Mouse (Mus musculus) testis, adult 2 months (tissue): ENCODE measurements around the gene Senp7. TPM values are rescaled to one million over a fixed set of nuclear protein-coding genes. Genes with fewer than 3 reads are reported as not detected.
"Not testable (repeated sequence)": the region's sequence is repeated elsewhere in the genome, so short reads cannot be mapped to it uniquely, and the experiment has no call there.

Experiments
- H3K27ac ChIP-seq: fragments of 200-500 bp; 2 replicates; pipeline ENCODE4 v1.5.1; 2012; ENCODE audit warnings: low read depth, low read length; ENCODE audit not compliant: control insufficient read depth, insufficient read depth
- H3K27me3 ChIP-seq: fragments of 200-500 bp; 2 replicates; pipeline ENCODE4 v1.6.1; 2012; ENCODE audit warnings: mild to moderate bottlenecking, low read length, moderate library complexity; ENCODE audit not compliant: control insufficient read depth, insufficient read depth
- H3K36me3 ChIP-seq: fragments of 200-500 bp; 2 replicates; pipeline ENCODE4 v1.6.1; 2012; ENCODE audit warnings: mild to moderate bottlenecking, low read length; ENCODE audit not compliant: control insufficient read depth, insufficient read depth
- H3K4me1 ChIP-seq: fragments of 200-500 bp; 2 replicates; pipeline ENCODE4 v1.6.1; 2012; ENCODE audit warnings: low read length; ENCODE audit not compliant: control insufficient read depth, insufficient read depth
- H3K4me3 ChIP-seq: fragments of 200-500 bp; 2 replicates; pipeline ENCODE4 v1.5.1; 2012; ENCODE audit warnings: low read depth, mild to moderate bottlenecking, low read length, moderate library complexity, mixed read lengths; ENCODE audit not compliant: control insufficient read depth
- CTCF ChIP-seq: fragments of 200-500 bp; IDR thresholded peaks from 2 replicates; pipeline ENCODE4 v1.5.1; 2012; ENCODE audit warnings: low read depth, mild to moderate bottlenecking, inconsistent platforms, low read length, moderate library complexity; ENCODE audit not compliant: control insufficient read depth, insufficient read depth, insufficient replicate concordance
- POLR2A ChIP-seq: fragments of 200-500 bp; IDR thresholded peaks from 2 replicates; pipeline ENCODE4 v1.6.1; 2012; ENCODE audit warnings: low read depth, mild to moderate bottlenecking, inconsistent platforms, low read length, moderate library complexity; ENCODE audit not compliant: control insufficient read depth
- polyA plus RNA-seq: library from polyadenylated mRNA; depleted of rRNA; stranded (reverse); fragments of >200 nt; gene quantifications from 2 replicates; pipeline ENCODE4 v1.2.3, GENCODE M21; 2012

Gene Senp7
- polyA plus RNA-seq, 1 experiment, result 2.7 TPM

DNA sequence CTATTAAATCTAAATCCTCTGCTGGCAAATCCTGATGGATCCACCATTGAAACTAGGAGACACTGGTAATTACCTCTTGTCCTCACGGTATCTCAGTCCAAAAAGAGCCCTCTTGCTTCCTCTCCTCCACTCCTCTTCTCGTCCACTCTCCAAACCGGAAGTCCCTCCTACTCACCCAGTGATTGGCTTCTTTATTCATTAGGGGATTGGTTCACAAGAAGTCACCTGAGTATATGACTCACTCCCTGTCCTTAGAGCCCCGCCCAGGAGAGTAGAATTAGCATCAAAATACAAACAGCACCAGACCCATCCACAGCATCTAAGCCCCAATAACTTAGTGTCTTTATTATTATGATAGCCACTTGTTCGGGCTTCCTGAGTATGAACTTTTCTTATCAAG is 68.0 kb downstream of the Senp7 start:
- H3K27ac ChIP-seq, result no peak overlapping the region
- H3K27me3 ChIP-seq, result no peaks in the 10 kb centered on the region
- no peaks in the 10 kb centered on the region for H3K4me1 ChIP-seq
- TF ChIP-seq POLR2A, result no peak
- no peak for TF ChIP-seq CTCF
- H3K4me3 ChIP-seq, result no peak overlapping the region
- no peaks in the 10 kb centered on the region; the same call in 1 of the 2 replicates for H3K36me3 ChIP-seq

DNA sequence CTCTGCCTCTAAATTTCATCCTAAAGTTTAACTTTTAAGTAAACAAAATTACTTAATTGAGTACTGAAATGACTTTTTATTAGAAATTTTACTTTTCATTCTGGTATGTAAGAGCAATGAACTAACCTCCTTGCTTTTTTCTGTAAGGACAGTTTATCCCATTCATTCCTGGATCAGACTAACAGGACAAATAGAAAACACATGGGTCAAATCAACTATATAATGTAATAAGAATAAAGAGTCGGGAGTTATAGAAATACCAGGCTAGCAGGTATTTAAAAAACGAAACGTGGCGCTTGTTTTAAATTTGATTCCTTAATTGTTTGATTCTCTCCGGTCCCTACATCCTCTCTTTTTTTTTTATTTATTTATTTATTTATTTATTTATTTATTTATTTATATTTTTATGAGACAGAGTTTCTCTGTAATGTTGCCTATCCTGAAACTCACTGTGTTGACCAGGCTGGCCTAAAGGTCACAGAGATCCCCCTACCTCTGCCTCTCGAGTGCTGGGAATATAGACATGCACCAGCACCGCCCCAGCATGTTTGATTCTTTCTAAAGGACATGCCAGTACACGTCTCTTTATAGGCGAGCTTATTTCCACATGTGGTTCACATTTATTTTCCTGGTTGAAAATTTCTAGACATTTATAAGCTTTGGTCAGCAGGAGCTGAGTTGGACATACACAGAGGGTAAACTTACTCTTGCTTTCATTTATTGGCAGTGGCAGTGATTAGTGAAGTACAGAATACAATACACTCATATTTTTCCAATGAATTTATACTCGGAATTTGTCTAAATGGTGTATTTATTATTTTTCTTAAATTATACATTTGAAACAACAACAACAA is 69.4 kb downstream of the Senp7 start:
- H3K4me1 ChIP-seq, result no peaks in the 10 kb centered on the region
- no peak for TF ChIP-seq CTCF
- no peak for TF ChIP-seq POLR2A
- H3K4me3 ChIP-seq, result no peak overlapping the region
- H3K27ac ChIP-seq, result no peak overlapping the region
- no peaks in the 10 kb centered on the region for H3K27me3 ChIP-seq
- no peaks in the 10 kb centered on the region; the same call in 1 of the 2 replicates for H3K36me3 ChIP-seq

DNA sequence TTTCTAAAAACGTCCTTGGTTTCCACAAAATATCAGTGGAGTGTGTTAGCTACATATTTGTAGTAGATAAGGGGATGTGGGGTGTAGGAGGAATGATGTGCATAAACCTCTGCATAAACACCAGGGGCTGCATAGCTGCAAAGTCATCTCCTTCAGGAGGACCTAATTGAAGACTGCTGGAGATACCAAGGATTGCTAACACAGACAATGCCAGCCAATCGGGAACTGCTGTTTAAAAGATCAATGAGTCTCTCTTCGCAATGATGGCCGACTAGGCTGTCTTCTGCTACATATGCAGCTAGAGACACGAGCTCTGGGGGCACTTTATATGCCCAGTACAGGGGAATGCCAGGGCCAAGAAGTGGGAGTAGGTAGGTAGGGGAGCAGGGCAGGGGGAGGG is 74.4 kb downstream of the Senp7 start:
- Histone ChIP-seq H3K27me3 (no peaks in the 10 kb centered on the region), H3K4me1 (no peaks in the 10 kb centered on the region), H3K27ac (no peak overlapping the region), H3K4me3 (no peak overlapping the region), H3K36me3 (no peaks in the 10 kb centered on the region)
- TF ChIP-seq CTCF (no peak), POLR2A (no peak)

DNA sequence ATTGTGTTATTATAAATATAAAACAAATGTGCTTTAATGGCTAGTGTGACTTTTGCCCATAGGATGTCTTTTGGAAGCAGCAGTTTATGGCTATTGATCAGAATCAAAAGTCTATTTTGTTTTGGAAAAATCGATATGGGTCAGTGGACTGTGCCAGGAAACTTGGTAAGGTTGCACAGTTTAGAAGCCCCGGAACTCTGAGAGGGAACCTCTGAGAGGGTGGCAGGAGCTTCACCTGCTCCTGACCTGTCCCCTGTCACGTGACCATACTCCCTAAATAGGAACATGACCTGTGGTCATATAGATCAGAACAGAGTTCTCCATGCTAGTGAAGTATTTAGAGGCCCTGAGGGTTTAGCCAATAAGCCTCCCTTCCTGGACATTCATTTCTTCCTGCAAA is 75.9 kb downstream of the Senp7 start:
- no peak for TF ChIP-seq CTCF
- no peak for TF ChIP-seq POLR2A
- Histone ChIP-seq H3K36me3 (no peaks in the 10 kb centered on the region), H3K27me3 (no peaks in the 10 kb centered on the region), H3K4me1 (no peaks in the 10 kb centered on the region), H3K27ac (no peak overlapping the region), H3K4me3 (no peak overlapping the region)

DNA sequence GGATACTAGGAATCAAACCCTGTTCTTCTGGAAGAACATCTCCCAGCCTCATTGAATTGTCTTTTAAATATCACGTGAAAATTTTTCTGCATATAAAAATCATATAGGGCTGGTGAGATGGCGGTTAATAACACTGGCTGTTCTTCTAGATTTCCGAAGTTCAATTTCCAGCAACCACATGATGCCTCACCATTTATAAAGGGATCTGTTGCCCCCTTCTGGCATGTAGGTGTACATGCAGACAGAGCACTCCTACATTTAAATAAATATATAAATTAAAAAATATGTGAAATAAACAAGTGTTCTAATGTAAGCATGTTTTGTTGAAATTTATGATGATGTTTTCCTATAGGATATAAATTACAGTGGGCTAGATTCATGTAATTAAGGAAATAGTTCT is 83.5 kb downstream of the Senp7 start:
- no peaks in the 10 kb centered on the region for H3K4me1 ChIP-seq
- TF ChIP-seq POLR2A (no peak), CTCF (no peak)
- H3K27me3 ChIP-seq, result no peaks in the 10 kb centered on the region
- no peak overlapping the region for H3K27ac ChIP-seq
- no peaks in the 10 kb centered on the region for H3K36me3 ChIP-seq
- H3K4me3 ChIP-seq, result no peak overlapping the region

DNA sequence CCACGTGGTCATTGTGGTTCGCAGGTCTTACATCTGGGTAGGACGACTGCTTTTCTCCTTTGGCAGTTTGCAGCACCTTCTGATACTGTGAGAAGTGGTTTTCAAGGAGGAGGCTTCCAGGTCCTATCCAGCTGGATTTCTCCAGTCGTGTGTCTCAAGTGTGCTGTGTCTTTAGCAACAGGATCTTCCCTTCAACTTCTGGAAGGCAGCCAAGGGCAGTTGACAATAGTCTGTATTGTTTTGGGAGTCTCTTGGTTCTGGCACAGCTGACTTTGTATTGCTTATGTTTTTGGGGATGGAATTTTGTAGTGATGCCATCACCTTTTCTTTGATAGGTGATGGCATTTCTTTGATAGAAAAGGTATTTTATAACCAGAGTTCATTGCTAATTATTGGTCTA is 86.0 kb downstream of the Senp7 start:
- Histone ChIP-seq H3K36me3 (no peaks in the 10 kb centered on the region), H3K27ac (no peak overlapping the region), H3K4me1 (no peaks in the 10 kb centered on the region), H3K4me3 (no peak overlapping the region), H3K27me3 (no peaks in the 10 kb centered on the region)
- TF ChIP-seq CTCF (no peak), POLR2A (no peak)

DNA sequence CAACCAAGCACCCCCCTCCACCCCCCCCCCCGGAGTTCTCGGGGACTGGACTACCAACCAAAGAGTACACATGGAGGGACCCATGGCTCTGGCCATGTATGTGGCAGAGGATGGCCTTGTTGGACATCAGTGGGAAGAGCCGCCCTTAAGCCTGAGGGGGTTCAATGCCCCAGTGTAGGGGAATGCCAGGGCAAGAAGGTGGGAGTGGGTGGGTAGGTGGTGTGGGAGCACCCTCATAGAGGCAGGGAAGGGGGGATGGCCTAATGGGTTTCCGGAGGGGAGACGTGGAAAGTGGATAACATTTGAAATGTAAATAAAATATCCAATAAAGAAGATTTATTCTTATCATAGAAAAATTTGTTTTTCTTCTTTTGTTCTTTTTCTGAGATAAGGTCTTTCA is 89.5 kb downstream of the Senp7 start:
- H3K4me1 ChIP-seq, H3K4me3 ChIP-seq, H3K27ac ChIP-seq, H3K27me3 ChIP-seq, H3K36me3 ChIP-seq: not testable (repeated sequence)
